Mouse (Mus musculus) limb, embryonic 11.5 days (tissue): ENCODE measurements at regions not wholly inside any gene's neighbourhood (a gene's known extent, or its start where the extent isn't known, plus 50 kb on each side); places are given as distances from the start of the nearest gene placed in this dataset.

Experiments used
- ATAC-seq: fragments of 200-750 bp; cut with Nextera tagmentation; 2 replicates; pipeline ENCODE4 v1.8.0; 2017; ENCODE audit warnings: low read depth; ENCODE audit not compliant: insufficient number of reproducible peaks, low FRiP score, low TSS enrichment
- DNase-seq: peaks from one replicate; pipeline ENCODE4 v3.0.0-alpha.2; 2015; ENCODE audit warnings: low spot score
- H3K27ac ChIP-seq: fragments of 300-500 bp; sonication (generic); replicated peaks from 2 replicates; pipeline ENCODE4 v1.5.1; 2014; ENCODE audit warnings: low read depth, mild to moderate bottlenecking, low read length
- H3K27me3 ChIP-seq: fragments of 300-500 bp; sonication (generic); 2 replicates; pipeline ENCODE4 v1.6.1; 2014; ENCODE audit warnings: mild to moderate bottlenecking, low read length, mixed read lengths; ENCODE audit not compliant: control insufficient read depth, insufficient read depth
- H3K36me3 ChIP-seq: fragments of 300-500 bp; sonication (generic); 2 replicates; pipeline ENCODE4 v1.6.1; 2014; ENCODE audit warnings: mild to moderate bottlenecking, low read length, moderate library complexity, mixed read lengths; ENCODE audit not compliant: control insufficient read depth, insufficient read depth
- H3K4me1 ChIP-seq: fragments of 300-500 bp; sonication (generic); 2 replicates; pipeline ENCODE4 v1.6.1; 2014; ENCODE audit warnings: low read length, mixed read lengths; ENCODE audit not compliant: control insufficient read depth, insufficient read depth
- H3K4me2 ChIP-seq: fragments of 300-500 bp; sonication (generic); 2 replicates; pipeline ENCODE4 v1.6.1; 2014; ENCODE audit warnings: low read depth, mild to moderate bottlenecking, moderate library complexity; ENCODE audit not compliant: severe bottlenecking
- H3K4me3 ChIP-seq: fragments of 300-500 bp; sonication (generic); 2 replicates; pipeline ENCODE4 v1.5.1; 2014; ENCODE audit warnings: low read depth, low read length
- H3K9ac ChIP-seq: fragments of 300-500 bp; sonication (generic); 2 replicates; pipeline ENCODE4 v1.6.1; 2014; ENCODE audit warnings: mild to moderate bottlenecking, low read length
- H3K9me3 ChIP-seq: fragments of 300-500 bp; sonication (generic); 2 replicates; pipeline ENCODE4 v1.6.1; 2016; ENCODE audit warnings: low read length; ENCODE audit not compliant: control insufficient read depth
- WGBS: fragments of 180-500 bp; shearing (Covaris S2); extraction: QIAGEN DNeasy Blood & Tissue Kit; methylation state at CpG from one replicate; pipeline ENCODE4 v1.1.7; 2014; 5-methylcytosine and 5-hydroxymethylcytosine counted together

DNA sequence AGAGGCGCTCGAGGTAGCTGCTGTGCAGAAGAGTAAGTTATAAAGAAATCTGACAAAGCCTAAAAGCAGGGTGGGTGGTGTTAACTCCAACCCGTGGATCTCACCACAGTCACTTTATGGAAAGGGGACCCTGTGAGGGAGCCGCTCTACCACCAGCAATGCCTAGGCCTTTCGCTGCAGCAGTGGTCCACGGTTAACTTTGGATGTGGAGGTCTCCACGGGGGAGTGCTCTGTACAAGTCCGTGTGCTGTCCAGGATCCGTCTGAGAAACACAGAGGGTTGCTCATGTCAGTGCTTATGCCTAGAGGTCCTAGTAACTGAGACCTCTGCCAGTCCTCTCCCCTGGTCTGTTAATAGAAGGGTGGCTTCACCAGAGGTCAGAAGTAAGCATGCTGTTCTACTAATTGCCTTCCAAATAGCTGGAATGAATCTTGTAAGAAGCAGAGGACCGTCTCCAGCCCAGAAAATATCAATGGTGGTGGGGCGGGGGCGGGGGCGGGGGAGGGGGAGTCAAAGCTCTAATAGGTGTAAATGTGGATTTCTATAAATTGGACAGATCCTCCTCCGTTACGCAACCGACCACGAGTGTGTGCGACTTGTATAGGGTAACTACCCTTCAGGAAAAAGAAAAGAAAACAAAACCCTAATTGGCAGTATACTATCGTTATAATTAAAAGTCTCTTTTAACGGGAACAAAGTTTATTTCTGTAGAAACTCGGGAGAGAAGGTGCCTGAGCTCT is 153.5 kb downstream of the Gm45692 start:
- Histone ChIP-seq H3K36me3 (no peaks in the 10 kb centered on the region), H3K27ac (no peak overlapping the region), H3K9ac (no peak overlapping the region), H3K4me2 (peak overlapping the region; percentile 13; the same call in 1 of the 2 replicates), H3K27me3 (no peaks in the 10 kb centered on the region), H3K4me3 (no peak overlapping the region), H3K9me3 (no peaks in the 10 kb centered on the region), H3K4me1 (peaks cover 21% of the 10 kb centered on the region)
- DNase-seq (no peak), ATAC-seq (no peak)
- 29% methylated on average over 21 of the region's 21 CpGs for WGBS

DNA sequence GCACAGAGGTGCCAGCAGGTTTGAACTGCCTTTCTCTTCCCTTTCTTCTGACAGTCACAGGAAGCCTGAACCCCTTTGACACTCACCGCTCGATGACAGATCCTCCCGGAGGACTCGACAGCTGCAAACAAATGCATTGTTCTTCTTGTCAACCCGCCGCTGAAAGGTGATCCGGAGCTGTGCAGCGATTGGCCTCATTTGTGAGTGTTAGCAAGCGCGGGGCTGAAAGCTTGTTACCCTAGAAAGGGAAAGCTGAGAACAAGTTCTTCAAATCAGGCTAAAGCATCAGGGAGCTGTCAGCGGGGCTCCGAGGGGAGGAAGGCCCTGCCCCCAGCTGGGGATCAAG is 154.1 kb downstream of the Gm45692 start:
- H3K27me3 ChIP-seq: no peaks in the 10 kb centered on the region
- no peak overlapping the region for H3K9ac ChIP-seq
- WGBS: 5% methylated on average over 12 of the region's 12 CpGs
- H3K4me3 ChIP-seq: no peak overlapping the region
- peaks cover 17% of the 10 kb centered on the region for H3K4me1 ChIP-seq
- H3K9me3 ChIP-seq: no peaks in the 10 kb centered on the region
- no peaks in the 10 kb centered on the region for H3K36me3 ChIP-seq
- peak; percentile 67 for DNase-seq
- peak overlapping the region; percentile 13; the same call in 1 of the 2 replicates for H3K4me2 ChIP-seq
- H3K27ac ChIP-seq: no peak overlapping the region
- ATAC-seq: no peak; the same call in 1 of the 2 replicates

DNA sequence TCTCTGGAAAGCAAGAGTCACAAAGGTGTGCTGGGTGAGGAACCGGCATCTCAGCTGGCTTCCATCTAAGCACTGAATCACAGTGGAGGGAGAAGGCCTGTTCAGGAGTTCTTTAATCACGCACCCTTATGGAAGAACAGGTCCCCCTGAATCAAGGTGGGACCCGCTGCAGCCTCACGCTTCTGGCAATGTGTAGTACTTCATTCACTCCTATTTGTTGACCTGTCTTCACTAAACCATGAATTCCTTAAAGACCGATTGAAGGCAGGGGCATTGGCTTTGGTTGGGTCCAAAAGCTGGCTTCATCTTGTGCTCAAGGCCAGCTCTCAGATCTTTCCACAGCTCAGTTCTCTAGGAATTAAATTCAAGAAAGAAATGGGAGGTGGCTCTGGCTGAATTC is 154.5 kb downstream of the Gm45692 start:
- Histone ChIP-seq H3K9ac (no peak overlapping the region), H3K4me2 (peak overlapping the region; percentile 13; the same call in 1 of the 2 replicates), H3K4me3 (no peak overlapping the region), H3K4me1 (peaks cover 13% of the 10 kb centered on the region), H3K27me3 (no peaks in the 10 kb centered on the region), H3K9me3 (no peaks in the 10 kb centered on the region), H3K36me3 (no peaks in the 10 kb centered on the region), H3K27ac (no peak overlapping the region)
- ATAC-seq: no peak
- 52% methylated on average over 5 of the region's 5 CpGs for WGBS
- DNase-seq: no peak

DNA sequence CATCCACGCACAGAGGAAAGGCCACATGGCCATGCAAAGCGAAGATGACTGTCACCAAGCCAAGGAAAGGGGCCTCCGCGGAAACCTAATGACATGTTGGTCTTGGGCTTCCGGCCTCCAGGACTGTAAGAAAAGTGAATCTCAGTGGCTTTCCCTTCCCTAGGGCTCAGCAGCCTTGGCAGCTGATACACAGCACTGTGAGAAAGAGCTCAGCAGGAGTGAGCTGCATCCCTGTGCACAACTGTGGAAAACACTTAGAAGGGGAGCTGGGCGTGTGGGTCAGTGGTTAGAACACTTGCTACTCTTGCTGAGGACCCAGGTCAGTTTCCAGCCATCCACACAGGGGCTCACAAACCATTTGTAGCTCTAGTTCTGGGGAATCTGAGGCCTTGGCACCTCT is 155.1 kb downstream of the Gm45692 start:
- no peak overlapping the region for H3K9ac ChIP-seq
- ATAC-seq: no peak
- H3K27me3 ChIP-seq: no peaks in the 10 kb centered on the region
- no peaks in the 10 kb centered on the region for H3K36me3 ChIP-seq
- no peak overlapping the region for H3K27ac ChIP-seq
- no peak overlapping the region for H3K4me2 ChIP-seq
- no peak for DNase-seq
- WGBS: 94% methylated on average over 6 of the region's 6 CpGs
- no peak overlapping the region for H3K4me3 ChIP-seq
- H3K4me1 ChIP-seq: peaks cover 9% of the 10 kb centered on the region
- H3K9me3 ChIP-seq: no peaks in the 10 kb centered on the region

DNA sequence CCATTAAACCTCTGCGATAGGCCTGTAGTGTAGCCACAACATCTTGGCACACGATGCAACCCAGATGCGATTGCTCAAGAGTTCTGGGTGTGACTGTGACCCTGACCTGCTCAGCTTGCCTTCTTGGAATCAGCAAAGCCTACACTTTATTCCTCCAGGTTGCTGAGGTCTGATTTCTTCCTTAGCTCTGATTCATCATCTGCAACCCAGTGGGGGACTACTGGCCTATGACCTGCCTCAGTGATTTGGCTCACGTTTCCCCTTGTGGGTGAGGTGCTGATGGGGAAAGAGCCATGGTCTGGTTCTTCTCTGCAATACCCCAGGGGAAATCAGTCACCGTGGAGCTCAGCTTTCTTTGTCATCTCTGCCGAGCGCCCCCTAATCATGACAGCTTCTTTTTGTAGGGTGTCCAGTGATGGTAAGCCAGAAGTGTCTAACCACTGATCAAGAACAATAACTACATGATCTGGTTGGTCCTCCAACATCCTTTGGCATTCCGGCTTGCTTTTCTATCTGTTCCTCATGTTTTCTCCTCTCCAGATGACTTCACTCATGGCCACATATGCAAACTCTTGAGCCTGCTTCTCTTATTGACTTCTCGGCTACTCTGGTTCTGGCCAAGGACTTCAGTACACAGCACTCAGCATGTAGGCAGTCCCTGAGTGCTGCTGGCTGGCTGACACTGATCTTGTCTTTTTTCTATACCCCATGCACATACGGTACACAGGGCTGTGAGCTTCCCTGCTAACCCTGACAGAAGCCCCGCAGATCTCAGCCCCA is 163.0 kb downstream of the Gm45692 start:
- no peak overlapping the region for H3K27ac ChIP-seq
- H3K36me3 ChIP-seq: no peaks in the 10 kb centered on the region
- H3K27me3 ChIP-seq: no peaks in the 10 kb centered on the region
- 85% methylated on average over 11 of the region's 11 CpGs for WGBS
- H3K4me1 ChIP-seq: peaks cover 2% of the 10 kb centered on the region; the same call in 1 of the 2 replicates
- ATAC-seq (no peak), DNase-seq (no peak)
- H3K4me2 ChIP-seq: no peak overlapping the region
- H3K9ac ChIP-seq: no peak overlapping the region
- no peaks in the 10 kb centered on the region; the same call in 1 of the 2 replicates for H3K9me3 ChIP-seq
- H3K4me3 ChIP-seq: no peak overlapping the region

DNA sequence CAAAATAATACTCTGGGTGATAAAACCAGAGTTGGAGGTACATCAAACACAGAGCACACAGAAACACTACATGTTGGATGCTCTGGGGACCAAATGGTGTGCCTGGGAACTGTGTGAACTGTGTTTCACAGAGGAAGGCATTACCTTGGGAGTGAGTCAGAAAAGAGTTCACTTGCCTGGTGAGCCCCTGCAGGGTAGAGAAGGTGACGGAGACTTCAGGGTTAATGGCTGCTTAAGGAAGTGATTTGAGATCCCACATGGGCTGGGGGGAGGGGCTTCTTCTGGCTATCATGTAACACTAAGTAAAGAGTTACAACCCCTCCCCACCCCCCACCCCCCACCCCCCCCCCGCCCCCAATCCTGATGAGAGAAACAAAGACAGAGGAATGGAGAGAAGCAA is 164.6 kb downstream of the Gm45692 start:
- Histone ChIP-seq H3K9ac (no peak overlapping the region), H3K4me1 (peaks cover 8% of the 10 kb centered on the region), H3K4me3 (no peak overlapping the region), H3K27ac (no peak overlapping the region), H3K4me2 (no peak overlapping the region), H3K27me3 (no peaks in the 10 kb centered on the region), H3K36me3 (no peaks in the 10 kb centered on the region), H3K9me3 (no peaks in the 10 kb centered on the region; the same call in 1 of the 2 replicates)
- WGBS: 15% methylated on average over 2 of the region's 2 CpGs
- no peak for ATAC-seq
- DNase-seq: no peak

DNA sequence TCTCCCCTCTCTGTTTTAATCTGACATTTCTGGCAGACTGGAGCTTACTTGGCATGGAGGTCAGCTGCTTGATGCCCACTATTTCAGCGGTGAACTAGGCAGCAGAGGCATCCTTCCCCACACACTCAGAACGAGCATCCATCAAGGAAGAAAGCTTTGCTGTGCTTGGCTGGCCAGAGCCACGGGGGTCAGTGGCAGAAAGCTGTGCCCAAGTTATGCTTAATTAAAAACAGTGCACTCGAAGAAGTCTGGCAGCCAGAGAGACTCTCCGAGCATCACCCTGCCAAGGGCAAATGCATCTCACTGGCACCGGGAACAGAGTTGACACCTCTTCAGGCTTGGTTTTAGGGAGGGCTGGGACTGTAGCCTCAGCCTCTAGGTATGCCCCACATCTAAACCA is 168.3 kb downstream of the Gm45692 start:
- DNase-seq (no peak), ATAC-seq (no peak)
- H3K27ac ChIP-seq: no peak overlapping the region
- no peak overlapping the region for H3K9ac ChIP-seq
- H3K4me3 ChIP-seq: no peak overlapping the region
- no peak overlapping the region for H3K4me2 ChIP-seq
- peaks cover 8% of the 10 kb centered on the region for H3K4me1 ChIP-seq
- H3K9me3 ChIP-seq: no peaks in the 10 kb centered on the region; the same call in 1 of the 2 replicates
- no peaks in the 10 kb centered on the region for H3K27me3 ChIP-seq
- H3K36me3 ChIP-seq: no peaks in the 10 kb centered on the region
- WGBS: 15% methylated on average over 6 of the region's 6 CpGs

DNA sequence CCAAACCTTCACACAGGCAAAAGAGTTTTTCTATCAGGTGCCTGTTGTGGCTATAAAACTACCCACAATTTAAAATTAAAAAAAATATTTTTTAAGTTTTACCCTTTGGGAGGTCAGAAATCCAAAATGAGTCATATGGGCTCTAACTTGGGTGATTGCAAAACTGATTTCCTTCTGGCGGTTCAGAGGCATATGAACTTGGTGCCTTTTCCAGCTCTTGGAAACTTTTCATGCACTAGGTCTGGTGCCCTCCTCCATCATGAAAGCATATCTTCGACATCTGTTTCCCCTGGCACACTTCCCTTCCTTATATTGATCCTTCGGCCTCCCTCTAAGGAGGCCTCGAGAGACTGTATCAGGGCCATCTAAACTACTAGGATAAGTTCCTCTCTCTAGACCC is 168.8 kb downstream of the Gm45692 start:
- DNase-seq: no peak
- Histone ChIP-seq H3K4me3 (no peak overlapping the region), H3K4me1 (peaks cover 8% of the 10 kb centered on the region), H3K27me3 (no peaks in the 10 kb centered on the region), H3K9ac (no peak overlapping the region), H3K36me3 (no peaks in the 10 kb centered on the region), H3K27ac (no peak overlapping the region), H3K9me3 (no peaks in the 10 kb centered on the region; the same call in 1 of the 2 replicates), H3K4me2 (no peak overlapping the region)
- ATAC-seq: no peak
- WGBS: 79% methylated on average over 4 of the region's 4 CpGs
